Mouse (Mus musculus): ENCODE results near the gene Neurod2.

Neurod2 gene

DNA sequence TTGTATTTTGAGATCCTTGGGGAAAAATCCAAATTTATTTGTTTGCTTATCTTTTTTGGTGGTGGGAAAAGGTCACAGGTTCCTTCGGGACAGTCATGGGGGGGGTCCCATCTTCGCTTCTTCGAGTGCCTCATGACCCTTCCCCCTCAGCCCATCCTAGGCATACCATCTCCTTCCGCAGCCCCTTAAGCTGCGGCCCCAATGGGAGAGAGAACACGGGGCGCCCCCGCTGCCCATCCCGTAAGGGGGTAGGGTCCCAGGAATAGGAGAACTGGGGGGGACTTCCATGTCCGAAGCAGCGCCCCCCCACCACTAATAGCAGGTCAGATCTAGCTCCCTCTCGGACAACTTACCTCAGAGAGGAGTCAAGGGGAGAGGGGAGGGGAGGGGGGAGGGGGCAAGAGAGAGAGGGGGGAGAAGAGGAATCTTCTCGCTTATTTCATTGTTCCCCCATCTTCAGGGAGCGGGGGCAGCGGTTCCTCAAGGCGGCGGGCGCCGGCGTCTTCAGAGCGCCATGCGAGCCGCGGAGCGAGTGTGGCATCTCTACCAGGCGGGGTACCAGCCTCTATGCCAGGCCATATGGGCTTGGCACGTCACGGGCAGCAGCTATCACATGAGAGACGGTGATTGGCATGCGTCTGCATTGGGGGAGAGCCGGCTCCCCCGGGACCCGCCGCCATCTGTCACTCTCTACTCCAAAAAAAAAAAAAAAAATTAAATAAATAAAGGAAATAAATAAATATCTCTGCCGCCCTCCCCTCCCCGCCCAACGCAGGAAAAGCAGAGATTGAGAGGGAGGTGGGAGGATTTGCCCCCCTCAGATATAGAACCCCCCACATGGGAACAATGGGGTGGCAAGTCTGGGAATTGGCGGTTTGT is at the start of gene Neurod2:
Gene Neurod2, minus strand, starts transcription at position 568 of the 879 bp plus-strand sequence.
- DNase-seq: no peak

DNA sequence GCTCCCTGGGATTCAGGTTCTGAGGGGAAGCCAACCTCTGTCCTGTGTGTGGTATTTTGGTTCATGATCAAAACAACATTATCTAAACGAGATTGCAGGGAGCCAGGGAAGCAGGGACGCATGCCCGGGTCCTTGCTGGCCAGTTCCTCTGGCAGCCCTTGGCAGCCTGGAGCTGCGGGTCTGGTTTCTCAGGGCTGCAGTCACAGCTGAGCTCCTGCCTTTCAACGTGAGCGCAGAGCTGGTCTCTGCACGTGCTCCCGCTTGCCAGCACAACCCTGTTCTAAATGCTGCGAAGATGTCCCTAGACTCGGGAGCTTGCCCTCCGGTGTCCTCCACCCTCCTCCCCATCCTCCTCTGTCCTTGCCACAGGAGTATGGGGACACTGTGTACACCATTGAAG is 48.3 kb upstream of the Neurod2 start:
- no peak for DNase-seq

DNA sequence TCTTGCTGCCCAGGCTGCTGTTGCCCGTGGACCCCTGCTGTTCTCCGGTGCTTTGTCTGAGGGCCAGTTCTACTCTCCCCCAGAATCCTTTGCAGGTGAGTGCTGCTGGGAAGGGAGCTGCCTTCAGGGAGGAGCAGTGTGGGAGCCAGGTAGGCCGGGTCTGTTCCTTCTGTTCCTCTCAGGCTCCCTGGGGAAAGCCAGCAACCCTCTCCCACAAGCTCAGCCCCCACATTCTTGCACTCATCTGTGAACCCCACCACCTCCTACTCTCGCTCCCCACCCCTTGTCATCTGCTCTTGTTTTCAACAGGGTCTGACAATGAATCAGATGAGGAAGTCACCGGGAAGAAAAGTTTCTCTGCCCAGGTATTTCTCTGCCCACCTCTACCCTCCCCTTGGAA is 47.3 kb upstream of the Neurod2 start:
- no peak for DNase-seq

DNA sequence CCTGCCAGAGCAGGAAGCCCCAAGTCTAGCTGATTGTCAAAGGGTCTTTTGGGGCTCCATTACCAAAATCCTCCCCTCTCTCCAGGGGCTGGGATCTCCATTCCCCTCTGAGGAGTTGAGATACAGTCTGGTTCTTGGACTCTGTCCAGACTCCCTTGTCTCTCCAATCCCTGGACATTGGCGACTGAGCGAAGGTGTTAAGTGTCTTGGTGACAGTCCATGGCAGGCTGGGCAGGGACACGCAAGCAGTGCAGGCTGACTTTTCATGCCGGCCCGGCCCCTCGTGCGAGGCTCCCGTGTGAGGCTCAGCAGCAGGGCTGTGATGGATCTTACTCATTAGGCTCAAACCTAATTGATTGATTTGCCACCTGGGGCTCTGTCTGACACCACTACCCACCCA is 44.8 kb upstream of the Neurod2 start:
- no peak for DNase-seq

DNA sequence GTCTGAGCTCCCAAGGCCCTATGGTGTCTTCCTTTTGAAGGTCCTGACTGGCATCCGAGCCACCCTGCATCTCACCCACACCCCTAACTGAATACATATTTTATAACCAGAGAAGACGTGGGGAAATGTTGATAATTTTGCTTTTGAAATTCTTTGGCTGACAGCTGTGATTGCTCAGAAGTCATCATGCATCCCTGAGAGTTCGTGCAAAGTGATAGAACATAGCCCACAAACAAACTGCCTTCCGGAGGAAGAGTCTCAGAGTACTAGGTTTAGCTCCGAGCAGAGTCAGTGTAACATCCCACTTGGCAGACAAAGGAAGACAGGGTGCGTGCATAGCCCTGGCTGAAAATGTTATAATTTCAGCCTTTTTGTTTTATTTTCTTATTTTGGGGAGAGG is 43.8 kb upstream of the Neurod2 start:
- no peak for DNase-seq

DNA sequence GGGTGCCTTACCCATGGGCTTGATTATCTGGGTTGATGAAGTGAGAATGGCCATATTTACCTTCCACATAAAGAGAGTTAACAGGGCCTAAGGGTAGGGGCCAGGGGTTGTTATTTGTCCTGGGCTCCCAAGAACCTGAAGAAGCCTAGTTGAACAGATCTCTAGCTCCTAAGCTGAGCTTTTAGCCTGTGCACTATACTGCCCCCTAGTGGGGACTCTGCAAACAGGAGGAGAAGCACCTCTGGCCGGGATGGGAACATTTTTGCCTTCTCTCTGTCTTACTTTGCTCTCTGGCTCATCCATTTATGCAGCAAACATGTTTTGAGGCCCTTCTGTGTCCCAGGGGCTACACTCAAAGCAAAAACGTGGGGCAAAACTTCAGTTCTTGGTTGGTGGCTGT is 43.0 kb upstream of the Neurod2 start:
- DNase-seq: no peak

DNA sequence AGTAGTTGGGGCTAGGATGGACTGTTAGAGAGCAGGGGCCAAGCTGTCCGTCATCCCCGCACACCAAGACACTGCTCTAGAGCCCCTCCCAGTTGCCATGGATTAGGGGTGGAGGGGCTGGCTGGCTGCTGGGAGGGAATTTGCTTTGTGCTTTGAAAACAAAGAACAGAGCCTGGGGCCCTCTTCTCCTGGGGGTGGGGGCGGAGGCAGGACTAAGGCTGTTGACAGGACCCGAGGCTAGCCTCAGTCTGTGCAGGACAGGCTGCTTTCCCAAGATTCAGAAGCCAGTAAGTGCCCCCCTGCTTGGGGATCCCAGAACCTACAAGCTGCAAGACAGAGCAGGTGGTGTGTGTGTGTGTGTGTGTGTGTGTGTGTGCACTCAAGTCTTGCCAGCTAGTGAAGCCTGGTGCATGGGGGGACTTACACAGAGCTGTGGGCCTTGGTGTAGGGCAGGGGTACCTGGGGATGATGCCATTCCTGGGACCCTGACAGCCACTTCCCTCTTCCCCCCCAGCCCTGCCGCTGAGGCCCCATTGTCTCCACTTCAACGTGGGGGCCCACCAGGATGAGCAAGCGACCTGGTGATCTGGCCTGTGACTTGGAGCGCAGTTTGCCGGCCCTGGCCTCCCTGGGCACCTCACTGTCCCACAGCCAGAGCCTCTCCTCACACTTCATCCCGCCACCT is 42.2 kb upstream of the Neurod2 start:
- DNase-seq: no peak

DNA sequence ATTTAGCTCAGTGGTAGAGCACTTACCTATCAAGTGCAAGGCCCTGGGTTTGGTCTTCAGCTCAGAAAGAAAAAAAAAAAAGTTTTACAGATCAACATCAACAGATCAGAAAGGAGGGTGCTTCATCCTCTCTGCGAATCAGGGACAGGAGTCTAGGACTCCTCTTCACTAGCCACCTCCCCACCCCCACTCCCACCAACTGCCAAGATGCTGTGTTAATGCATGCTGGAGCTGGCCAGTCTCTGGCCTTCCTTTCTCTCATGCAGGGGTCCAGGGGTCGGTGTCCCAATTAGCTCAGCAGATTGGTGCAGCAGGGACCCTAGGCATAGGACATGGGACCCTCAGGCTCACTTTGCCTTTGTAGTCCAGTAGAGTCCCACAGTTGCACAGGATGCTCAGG is 41.1 kb upstream of the Neurod2 start:
- DNase-seq: no peak

DNA sequence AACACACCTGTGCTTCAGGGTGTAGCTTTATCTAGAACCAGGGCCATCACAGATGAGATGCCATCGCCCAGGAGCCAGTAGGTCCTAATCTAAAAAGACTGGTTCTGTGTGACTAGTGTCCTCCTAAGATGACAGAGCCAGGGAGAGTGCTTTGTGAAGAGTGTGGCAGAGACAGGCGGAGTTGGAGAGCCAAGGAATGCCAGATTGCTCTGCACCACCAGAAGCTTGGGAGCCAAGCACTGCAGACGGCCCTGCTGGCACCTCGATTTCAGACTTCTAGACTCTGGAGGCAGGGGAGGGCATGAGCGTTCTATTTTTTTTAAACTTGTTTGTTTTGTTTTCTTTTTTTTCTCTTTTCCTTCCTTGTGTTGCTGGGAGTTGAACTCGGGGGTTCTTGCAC is 39.9 kb upstream of the Neurod2 start:
- DNase-seq: no peak

DNA sequence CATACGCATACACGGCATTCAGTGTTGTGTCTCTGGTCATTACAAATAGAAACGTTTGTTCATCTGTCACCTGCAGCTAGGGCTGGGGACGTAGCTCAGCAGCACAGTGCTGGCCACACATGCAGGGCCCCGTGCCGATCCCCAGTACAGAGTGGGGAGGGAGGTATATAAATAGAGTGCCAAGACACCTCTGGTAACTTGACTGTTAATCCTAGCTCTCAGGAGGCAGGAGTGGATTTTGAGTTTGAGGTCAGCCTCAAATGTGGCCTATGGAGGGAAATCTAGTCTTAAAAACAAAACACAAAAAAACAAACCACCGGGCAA is 38.4 kb upstream of the Neurod2 start:
- DNase-seq: no peak

DNA sequence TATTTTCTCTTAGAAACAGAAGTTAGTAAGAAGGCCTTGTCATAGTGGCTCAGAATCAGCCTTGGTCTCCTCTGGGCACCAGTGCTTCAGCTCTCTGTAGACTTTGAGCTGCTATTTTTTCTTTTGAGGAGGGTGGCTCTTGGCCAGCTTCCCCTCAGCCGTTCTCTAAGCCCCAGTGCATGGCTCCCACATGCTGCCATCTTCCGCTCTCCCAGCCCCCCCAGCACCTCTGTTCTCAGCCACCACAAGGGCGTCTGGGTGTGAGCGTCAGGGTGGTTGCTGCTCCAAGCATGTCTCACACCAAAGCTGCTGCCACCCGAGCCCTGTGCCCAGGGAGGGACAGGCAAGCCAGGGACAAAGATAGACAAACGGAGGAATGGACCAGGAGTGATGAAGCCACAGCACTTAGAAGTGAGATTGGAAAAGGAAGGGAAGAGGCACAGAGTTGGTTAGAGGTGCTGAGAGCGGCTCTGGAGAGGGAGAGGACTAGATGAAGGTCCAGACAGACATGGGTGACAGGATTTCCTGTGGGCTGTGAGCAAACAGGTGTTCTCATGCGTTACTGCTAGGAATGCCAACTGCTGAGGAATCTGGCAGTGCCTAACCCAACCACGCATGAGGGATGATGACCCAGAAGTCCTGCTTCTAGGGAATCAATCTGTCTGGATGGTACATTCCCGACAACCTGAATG is 37.9 kb upstream of the Neurod2 start:
- peak; percentile 34 to 41 for DNase-seq

DNA sequence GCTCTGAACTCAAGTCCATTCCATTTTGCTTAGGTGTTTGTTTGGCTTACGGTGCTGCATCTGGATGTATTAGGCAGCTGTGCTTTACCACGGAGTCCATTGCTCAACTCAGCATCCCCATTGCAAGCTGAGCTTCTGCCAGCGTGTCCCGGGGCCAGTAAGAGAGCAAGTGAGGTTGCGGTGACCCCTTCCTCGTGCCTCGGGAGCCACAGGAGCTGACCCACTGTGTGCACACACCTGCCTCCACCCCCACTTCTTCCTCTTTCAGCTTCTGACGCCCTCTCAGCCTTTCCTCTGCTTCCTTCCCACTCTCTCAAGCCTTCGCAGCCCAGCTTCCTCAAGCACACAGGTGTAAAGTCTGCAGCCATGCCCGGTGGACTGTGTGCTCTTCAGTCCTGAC is 36.8 kb upstream of the Neurod2 start:
- peak in 1 of 2 experiments; percentile 37 for DNase-seq

DNA sequence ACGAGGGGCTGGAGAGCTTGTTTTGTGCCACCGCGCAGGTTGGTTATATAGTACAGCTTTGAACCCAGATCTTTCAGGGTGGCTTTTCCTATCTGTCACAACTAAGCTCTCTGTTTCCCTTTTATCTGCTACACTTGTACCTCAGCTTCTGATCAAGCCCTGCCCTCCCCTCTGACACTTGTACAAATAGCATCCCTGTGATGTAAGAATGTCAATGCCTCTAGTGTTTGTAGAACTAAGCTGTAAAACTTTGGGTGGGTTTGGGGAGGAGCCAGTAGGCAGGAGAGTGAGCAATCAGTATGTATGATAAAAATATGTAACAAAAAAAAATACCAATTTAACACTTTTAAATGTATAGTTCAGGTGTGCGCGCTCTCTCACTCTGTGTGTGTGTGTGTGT is 35.0 kb upstream of the Neurod2 start:
- no peak for DNase-seq

DNA sequence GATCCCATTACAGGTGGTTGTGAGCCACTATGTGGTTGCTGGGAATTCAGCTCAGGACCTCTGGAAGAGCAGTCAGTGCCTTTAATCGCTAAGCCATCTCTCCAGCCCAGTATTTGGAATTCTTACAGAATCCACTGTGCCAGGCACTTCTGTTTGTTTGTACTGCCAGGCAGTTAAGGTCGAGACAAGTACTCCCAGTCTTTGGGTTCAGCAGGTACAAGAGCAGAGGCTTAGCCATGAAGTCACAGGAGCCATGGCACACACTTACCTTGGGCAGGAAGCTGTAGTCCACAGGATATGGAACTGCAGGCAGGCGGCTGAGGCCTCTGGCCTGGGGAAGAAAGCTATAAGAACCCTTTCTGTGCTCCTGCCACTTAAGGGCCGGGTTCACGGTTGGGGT is 34.4 kb upstream of the Neurod2 start:
- no peak for DNase-seq

DNA sequence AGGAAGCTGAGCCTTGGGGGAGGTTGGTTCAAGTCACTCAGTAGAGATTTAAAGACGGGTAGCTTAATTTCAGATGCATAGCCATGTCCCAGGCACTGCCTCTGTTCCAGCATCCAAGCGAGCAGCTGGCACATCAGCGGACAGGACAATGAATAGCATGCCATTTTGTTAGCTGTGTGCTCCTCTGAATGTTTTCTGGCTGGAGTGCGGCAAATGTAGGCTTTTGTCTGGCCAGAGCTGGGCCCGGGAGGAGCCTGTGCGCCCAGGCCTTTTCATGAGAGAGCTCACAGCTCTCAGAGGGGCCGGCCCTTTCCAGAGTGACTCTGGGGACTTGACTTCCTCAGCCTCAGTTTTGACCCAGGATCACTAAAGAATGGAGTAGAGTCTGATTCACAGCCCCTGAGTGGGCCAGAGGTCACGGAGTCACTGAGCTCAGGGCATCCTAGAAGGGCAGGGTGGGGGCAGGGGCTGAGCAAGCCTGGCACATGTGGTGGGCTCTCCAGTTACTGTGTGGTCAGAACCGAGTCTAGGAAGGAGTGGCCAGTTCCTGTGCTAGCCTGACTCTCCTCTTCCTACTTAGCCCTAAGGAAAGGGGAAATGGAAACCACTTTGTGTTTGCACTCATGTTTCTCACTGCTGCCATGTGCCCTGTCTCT is 31.5 kb upstream of the Neurod2 start:
- no peak for DNase-seq

DNA sequence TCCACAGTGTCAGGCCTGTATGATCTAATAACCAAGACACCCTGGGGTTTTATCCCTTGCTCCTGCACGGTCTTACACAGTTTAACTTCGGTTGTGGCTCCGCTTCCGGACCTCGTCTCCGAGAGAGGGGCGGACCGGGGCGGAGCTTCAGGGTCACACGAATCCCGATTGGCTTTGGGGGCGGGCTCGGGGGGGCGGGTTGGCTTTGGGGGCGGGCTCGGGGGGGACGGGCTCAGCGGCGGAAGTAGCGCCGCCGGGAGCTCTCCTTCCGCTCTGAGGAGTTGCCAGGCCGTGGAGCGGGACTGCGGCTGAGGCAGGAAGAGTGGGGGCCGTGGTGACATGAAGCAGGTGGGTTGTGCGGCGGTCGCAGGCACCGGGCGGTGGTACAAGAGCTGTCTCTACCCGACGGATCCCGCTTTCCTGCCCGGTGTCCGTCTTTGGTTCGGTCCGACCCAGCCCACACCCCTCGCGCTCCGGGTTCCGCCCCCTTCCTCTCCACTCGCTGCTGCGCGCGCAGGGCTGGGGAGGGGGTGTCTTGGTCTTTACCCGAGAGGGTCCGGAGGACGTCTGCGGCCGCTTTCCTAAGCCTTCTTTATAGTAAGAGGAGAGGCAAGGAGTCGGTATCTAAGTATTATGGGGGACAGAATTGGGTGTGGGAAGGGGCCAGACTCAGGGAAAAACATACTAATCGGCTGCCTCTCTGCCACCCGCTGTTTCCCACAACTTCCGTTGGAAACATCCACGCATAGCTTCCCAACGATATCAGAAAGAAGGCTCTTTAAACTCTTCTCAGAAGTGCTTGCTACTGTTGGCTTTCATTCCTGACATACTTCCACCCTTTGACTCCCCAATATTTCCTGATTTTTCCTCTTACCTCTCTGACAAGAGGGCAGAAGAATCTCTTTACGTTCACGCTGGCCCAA is 29.0 kb upstream of the Neurod2 start, which contains the start of gene Stard3:
Gene Stard3, plus strand, starts transcription at position 208 of the 923 bp plus-strand sequence.
- peak; percentile 83 to 89 for DNase-seq

DNA sequence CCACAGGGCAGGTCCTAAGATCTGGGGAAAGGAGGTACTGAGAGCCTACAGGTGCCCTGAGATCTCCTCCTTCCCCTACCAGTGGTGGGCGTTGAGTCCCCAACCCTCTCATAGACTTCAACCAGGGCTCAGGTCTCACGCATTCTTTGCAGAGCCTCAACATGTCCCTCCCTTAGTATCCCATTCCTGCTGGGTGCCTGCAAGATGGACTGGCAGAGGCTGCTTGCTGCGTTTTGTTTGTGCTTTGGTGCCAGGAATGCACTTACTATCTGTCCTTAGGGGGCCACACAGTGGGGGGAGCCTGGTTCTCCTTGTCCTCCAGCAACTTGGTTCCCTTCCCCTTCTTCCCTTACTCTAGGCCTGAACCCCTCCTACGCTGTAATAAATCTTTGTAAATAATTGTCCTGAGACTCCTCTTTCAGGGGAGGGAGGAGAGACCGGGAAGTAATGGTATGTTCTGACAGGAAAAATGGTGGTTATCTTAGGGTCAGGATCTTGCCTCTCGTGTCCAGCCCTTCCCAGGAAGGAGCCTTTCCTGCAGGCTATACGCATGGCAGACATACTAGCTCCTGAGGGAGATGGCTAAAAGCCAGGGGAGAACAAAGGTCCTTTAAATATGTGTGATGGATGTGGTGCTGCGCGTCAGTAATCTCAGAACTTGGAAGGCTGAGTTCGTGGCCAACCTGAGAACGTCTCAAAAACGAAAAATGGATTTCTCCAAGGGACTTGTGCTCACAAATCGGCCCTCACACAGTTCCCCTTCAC is 28.1 kb upstream of the Neurod2 start:
- no peak for DNase-seq

DNA sequence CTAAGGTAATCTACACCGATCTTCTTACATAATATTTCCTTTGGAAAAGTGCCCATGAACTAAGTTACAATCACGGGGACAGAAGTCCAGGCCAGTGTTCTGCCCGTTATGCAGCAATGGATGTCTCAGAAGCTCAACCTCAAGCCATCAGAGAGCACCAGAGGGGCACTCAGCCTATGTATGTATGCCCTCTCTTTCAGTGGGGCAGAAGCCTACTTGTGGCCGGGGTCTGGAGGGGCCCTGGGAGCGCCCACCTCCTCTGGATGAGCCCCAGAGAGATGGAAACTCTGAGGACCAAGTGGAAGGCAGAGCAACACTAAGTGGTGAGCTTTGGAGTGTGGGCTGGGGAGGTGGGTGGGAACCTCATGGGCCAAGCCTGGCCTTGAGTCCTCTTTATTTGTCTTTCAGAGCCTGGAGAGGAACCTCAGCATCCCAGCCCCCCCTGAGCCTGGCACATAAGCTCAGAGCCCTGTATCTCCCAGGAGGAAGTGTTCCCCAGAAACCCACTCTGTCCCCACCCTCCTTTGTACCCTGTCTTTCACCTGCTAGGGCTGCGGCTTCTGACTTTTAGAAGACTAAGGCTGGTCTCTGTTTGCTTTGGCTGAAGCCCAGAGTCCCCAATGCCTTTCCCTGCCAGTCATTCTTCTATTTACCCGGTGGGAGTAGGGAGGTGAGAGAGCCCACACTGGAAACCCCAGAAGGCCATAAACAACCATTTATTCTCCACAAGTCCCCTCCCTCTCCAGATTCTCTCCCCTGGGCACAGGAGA is 27.4 kb upstream of the Neurod2 start:
- DNase-seq: no peak

DNA sequence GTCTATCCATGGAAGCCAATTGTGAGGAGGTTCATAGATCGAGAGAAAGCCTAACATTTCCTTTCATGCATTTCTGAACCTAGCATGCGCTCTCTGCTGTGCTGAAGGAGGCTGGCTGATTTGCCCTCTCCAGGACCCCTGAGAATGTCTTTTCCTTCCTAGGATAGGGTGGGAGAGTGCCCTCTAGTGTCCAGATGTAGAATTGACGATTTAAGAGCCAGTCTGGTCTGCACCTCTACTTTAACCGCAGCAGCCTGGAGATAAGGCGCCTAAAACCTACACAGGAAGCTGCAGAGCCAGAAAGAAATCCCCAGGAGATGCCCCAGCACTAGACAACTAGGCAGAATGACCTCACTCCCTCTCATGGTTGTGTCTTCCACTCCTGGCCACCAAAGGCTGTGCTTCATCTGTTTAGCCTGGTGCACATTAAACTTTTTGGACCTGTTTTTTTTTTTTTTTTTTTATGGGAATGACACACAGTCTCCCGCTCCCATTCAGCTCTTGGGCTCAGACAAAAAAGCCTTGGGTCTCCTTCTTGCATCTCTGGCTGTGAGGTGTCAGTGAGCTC is 26.4 kb upstream of the Neurod2 start:
- peak in 1 of 2 experiments; percentile 52 for DNase-seq

DNA sequence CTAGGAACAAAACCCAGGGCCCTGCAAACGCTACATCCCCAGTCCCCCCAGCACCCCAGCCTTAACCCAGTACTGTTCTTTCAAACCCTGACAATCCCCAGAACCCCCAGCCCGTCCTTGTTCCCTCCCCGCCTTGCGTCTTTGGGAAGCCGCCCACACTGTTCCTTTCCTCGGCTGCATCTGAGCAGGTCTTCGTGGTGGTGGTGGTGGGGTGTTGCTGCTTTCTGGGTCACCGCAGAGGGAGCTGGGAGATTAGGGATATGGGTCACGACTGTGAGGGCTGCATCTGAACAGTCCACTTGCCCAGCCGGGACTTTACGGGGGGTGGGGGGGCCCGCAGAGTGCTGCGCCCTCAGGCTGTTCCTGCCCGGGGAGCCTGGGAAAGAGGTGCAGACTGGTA is 25.0 kb upstream of the Neurod2 start:
- no peak for DNase-seq

Measured in thymus, adult 18-20 months (tissue).